Mouse (Mus musculus) retina, postnatal 7 days (tissue): ENCODE measurements around the gene Ube2l6.

Experiments
- DNase-seq: peaks from one replicate; pipeline ENCODE4 v3.0.0-alpha.2; 2012; ENCODE audit warnings: low read depth, low spot score

The Ube2l6 gene

GRCm38 (mm10) chr2:84798493-84798921 lies at the start of gene Ube2l6:
Gene Ube2l6 (plus strand): TSS chr2:84798828.
- no peak for DNase-seq

- no peak for DNase-seq
Observed at GRCm38 (mm10) chr2:84750115-84750514, 48.5 kb upstream of the Ube2l6 start.

DNA sequence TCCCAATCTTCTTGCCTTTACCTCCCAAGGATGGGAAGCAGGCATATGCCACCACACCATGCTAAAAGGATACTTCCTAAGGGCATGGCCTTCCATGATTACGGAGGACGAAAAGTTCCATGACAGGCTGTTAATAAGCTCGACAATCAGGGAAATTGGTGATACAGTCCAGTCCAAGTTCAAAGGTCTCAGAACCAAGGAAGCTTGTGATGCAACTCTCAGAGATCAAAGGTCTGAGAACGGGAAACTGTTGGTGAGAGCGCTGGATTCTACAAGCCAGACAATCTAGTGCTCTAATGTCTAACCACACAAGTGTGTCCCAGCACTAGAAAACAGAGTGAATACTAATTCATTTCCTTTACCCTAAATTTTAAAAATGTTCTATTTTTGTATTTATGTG lies 42.4 kb upstream of the Ube2l6 start:
- DNase-seq = no peak

DNA sequence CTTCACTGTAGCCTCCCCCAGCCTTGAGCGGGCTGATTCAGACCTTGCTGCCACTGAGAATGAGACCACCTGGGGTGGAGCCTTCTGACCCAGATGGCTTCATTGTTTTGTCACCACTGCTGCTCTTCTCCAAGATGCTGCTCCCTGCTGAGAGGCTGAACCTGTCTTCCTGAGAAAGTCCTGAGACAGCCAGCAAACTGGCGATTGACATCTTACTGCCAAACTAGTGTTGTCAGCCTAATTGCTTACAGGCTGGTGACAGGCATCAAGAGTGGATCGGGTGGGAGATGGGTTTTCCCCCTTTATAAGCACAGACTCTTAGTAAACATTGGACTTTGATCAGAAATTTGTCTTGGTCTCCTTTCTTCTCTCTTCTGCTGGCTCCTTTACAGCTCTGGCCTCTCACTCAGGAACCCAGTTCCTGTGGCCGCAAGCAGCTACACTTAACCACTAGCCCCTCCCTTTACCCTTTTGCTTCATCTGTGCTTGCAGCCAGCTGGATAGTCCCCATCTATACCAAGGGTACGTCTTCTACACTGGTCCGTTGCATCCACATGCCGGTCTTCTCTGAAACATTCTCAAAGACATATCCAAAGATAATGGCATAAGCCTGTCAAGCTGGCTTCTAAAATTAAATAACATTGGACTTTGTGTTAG lies 41.5 kb upstream of the Ube2l6 start:
- DNase-seq = no peak

GRCm38 (mm10) chr2:84758542-84759127 lies 40.0 kb upstream of the Ube2l6 start:
- DNase-seq = no peak

GRCm38 (mm10) chr2:84760777-84761176 lies 37.9 kb upstream of the Ube2l6 start:
- DNase-seq = no peak

DNA sequence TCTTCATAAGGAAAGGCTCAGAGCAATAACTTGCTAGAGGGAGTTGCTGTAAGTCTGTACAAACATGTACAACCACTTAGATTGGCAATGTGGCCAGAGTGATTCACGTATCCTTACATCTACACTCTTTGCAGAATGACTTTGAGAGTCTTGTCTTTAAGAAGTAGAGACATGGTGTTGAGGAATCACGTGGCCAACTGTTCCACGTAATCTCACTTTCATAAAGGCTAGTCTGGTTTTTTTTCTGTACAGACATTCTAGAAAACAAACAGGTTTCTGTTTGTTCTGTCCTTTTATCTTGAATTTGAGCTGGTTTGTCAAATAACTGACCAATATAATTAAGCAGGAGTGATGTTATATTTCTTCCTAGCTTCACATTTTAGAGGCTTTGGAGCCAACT lies 37.3 kb upstream of the Ube2l6 start:
- DNase-seq = no peak

- DNase-seq = no peak
Observed at GRCm38 (mm10) chr2:84761840-84762239, 36.8 kb upstream of the Ube2l6 start.

DNA sequence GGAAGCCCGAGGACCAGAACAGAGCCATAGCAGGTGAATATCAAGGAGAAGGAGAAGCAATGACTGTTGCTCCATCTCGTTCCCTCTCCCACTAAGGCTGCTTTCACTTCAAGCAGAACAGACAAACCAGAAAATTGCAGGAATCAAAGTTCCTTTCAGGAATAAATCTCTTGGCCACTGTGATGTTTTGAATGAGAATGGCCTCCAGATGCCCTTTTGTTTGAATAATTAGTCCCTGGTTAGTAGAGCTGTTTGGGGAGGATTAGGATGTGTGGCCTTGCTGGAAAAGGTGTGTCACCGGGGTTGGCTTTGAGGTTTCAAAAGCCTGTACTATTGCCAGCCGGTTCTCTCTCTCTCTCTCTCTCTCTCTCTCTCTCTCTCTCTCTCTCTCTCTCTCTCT lies 36.3 kb upstream of the Ube2l6 start:
- no peak for DNase-seq

DNA sequence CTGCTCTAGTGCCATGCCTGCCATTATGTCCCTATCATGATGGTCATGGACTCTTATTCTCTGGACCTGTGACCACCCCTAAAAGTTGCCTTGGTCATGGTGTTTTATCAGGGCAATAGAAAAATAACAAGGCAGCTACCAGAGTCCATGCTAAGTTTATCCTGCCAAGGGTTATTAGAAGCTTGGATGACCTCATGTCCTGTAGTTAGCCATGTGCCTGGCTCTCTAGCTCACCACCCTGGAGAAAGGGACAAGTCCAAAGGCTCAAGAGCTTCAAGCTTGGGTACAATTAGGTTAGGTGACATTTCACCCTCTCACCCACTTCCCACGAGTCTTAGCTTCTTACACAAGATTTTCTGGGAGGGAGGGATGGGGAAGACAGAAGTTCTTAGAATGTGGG lies 35.8 kb upstream of the Ube2l6 start:
- DNase-seq = no peak

DNA sequence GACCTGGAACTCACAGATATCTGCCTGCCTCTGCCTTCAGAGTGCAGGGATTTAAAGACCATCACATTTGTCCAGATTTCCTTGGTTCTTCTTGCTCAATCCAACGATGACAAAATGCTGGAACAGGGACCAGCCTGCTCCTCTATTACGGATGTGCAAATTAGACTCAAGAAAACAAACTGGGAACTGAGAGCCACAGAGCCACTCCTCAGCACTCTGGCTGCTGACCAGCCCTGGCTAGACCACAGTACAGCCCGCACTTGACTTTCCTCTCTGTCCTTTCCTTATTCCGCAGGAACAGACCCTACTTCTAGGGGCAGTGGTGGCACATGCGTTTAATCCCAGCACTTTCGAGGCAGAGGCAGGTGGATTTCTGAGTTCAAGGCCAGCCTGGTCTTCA lies 28.1 kb upstream of the Ube2l6 start:
- DNase-seq = no peak

DNA sequence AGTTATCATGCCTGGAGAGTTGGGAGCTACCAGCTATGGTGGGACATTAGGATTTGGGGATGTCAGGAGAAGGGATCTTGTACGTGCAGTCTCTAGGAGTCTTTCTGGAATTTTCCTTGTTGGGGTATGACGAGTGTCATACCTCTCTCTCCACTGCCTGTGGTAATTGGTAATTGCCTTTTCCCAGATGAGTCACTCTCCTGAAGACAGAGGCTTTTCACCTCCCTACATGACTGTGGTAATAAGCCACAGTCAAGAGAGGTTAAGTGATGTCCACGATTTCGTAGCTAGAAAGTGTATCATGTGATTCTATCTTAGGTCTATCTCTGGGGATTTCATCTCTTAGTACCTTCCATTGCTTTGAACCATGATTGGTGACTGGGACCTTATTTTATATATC lies 26.2 kb upstream of the Ube2l6 start:
- no peak for DNase-seq

- DNase-seq = no peak
Observed at GRCm38 (mm10) chr2:84773195-84773594, 25.4 kb upstream of the Ube2l6 start.

- peak; percentile 42 for DNase-seq
Observed at GRCm38 (mm10) chr2:84774751-84775150, 23.9 kb upstream of the Ube2l6 start.

- DNase-seq = no peak
Observed at GRCm38 (mm10) chr2:84775241-84775640, 23.4 kb upstream of the Ube2l6 start, which contains the start of gene Serping1. Gene Serping1 (minus strand): TSS chr2:84775444.

DNA sequence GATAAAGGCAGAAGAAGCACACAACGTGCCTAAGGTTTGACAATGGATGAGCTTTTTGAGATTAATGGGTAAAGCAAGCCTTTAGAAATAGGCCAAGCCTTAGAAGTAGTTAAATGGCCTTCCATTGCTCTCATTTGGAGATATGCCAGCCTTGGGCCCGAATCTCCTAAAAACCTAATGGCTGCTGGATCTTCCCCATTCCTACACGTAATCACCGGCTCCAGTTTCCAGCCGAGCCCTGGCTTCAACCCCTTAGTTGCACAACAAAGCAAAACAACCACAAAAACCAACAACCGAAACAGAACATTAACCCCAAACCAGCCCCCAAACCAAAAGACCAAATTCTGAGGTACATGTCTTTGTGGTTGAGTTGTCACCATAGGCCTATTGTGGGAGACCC lies 23.0 kb upstream of the Ube2l6 start:
- DNase-seq = no peak

GRCm38 (mm10) chr2:84777706-84778105 lies 20.9 kb upstream of the Ube2l6 start:
- DNase-seq = no peak

DNA sequence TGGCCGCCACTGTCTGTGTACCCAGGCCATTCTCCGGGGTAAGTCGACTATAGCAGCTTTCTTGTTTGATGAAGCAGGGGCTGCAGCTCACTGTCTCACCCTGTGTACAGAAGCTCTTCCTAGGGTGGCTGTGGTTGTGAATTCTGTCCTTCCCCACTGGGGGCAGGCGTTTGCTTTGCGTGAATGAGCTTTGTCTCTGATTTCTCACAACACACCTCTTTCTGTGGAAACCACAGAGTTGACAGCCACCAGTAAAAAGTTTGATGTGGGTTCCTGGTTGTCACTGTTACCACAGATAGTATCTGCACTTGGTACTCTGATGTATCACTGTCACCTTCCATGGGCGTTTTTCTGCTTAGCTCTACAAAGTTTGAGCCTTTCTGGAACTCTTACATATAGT lies 19.4 kb upstream of the Ube2l6 start:
- DNase-seq = no peak

GRCm38 (mm10) chr2:84783315-84783714 lies 15.3 kb upstream of the Ube2l6 start:
- DNase-seq = no peak

DNA sequence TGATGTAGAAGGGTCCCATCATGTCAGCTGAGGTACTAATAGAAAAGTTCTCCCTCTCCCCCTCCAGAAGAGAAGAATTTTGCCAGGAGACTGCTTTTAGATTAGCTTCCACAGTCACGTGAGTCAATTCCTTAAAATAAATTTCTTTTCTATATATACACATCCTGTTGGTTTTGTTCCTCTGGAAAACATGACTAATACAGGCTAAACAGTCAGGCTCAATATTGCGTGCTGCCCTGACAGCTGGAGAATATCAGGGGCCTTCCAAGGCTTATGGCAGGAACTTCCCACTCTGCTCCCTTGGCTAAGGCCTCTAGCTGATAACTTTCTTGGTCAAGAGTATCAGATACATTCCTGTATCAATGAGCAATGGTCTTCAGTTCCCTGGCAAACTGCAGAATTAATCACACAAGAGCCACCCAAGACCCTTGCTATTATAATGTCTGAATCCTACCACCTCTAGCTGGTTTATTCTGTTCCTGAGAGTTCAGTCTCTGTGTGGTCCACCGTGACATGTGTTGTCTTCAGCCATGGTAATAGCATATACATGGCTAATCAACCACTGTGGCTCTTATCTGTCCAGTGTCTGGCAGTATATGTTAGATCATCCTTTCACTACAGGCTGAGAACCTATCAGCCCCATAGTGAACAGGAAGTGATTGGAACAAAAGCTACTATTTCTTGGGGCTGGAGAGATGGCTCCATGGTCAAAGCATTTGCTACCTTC lies 14.6 kb upstream of the Ube2l6 start:
- DNase-seq = no peak

DNA sequence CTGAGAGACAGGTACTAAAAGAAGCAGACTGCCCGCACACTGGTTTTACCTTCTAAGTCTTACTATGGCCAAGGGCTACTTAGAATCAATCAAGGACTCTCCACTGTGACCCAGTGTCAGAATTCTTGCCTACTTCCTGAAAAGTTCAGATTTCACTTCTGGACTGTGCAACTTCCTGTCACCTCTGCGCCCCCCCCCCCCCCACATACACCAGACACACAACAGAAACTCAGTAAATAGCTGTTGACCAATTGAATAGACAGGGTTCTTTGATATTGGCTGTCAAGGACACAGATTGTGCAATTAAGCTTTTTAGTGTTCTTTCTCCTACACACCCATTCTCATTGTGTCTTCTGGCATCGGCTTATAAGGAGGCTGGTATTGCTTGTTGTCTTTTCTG lies 10.3 kb upstream of the Ube2l6 start:
- no peak for DNase-seq

- no peak for DNase-seq
Observed at GRCm38 (mm10) chr2:84790418-84790817, 8.2 kb upstream of the Ube2l6 start.

DNA sequence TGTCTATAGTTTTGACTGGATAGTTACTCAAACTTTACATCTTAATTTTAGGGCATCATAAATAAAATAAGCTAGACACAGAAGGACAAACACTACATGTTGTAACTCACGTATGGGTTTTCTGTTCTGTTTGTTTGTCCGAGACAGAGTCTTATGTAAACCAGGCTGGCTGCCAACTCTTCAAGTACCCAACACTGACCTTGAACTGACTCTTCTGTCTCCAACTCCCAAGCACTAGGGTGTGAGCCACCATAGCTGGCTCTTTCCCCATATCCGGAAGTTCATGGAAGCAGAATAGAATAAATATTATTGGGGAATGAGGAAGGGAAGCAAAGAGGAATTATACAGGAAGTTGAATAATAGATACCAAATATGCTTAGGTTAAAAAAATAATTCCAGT lies 6.1 kb upstream of the Ube2l6 start:
- no peak for DNase-seq
